Mouse (Mus musculus) intestine, embryonic 16.5 days (tissue): ENCODE results near the gene Tnip1. TPM values are rescaled to one million over a fixed set of nuclear protein-coding genes. Genes with fewer than 3 reads are reported as not detected.
A peak's percentile ranks its signal among the peaks of the same experiment; 100 is the strongest.

Experiments used
- ATAC-seq: fragments of 200-750 bp; cut with Nextera tagmentation; 2 replicates; pipeline ENCODE4 v1.8.0; 2017; ENCODE audit warnings: moderate TSS enrichment, moderate library complexity
- H3K27ac ChIP-seq: fragments of 300-500 bp; sonication (generic); 2 replicates; pipeline ENCODE4 v1.5.1; 2014; ENCODE audit warnings: mild to moderate bottlenecking, low read length
- H3K27me3 ChIP-seq: fragments of 300-500 bp; sonication (generic); replicated peaks from 2 replicates; pipeline ENCODE4 v1.6.1; 2014; ENCODE audit warnings: low read length, control low read depth, mixed read lengths; ENCODE audit not compliant: control insufficient read depth, insufficient read depth
- H3K36me3 ChIP-seq: fragments of 300-500 bp; sonication (generic); 2 replicates; pipeline ENCODE4 v1.6.1; 2014; ENCODE audit warnings: low read length, control low read depth; ENCODE audit not compliant: control insufficient read depth, insufficient read depth
- H3K4me1 ChIP-seq: fragments of 300-500 bp; sonication (generic); 2 replicates; pipeline ENCODE4 v1.6.1; 2014; ENCODE audit warnings: low read length, control low read depth, mixed read lengths; ENCODE audit not compliant: control insufficient read depth, insufficient read depth
- H3K4me2 ChIP-seq: fragments of 300-500 bp; sonication (generic); 2 replicates; pipeline ENCODE4 v1.6.1; 2014; ENCODE audit warnings: low read depth, low read length, control low read depth
- H3K4me3 ChIP-seq: fragments of 300-500 bp; sonication (generic); 2 replicates; pipeline ENCODE4 v1.5.1; 2014; ENCODE audit warnings: mild to moderate bottlenecking, low read length
- H3K9ac ChIP-seq: fragments of 300-500 bp; sonication (generic); 2 replicates; pipeline ENCODE4 v1.6.1; 2014; ENCODE audit warnings: low read depth, low read length
- H3K9me3 ChIP-seq: fragments of 300-500 bp; sonication (generic); 2 replicates; pipeline ENCODE4 v1.6.1; 2016; ENCODE audit warnings: low read length, control low read depth; ENCODE audit not compliant: control insufficient read depth
- WGBS: fragments of 180-500 bp; shearing (Covaris S2); extraction: QIAGEN DNeasy Blood & Tissue Kit; methylation state at CpG from one replicate; pipeline ENCODE4 v1.1.7; 2014; 5-methylcytosine and 5-hydroxymethylcytosine counted together
- polyA plus RNA-seq: library from polyadenylated mRNA; unstranded; fragments of >200 nt; fragmentation: Nextera tagmentation; extraction: Ambion mirVana; gene quantifications from 2 replicates; pipeline ENCODE4 v1.2.1, GENCODE M21; 2015

Gene Tnip1
- polyA plus RNA-seq, 1 experiment from 2014 or later = 27.2 TPM

DNA sequence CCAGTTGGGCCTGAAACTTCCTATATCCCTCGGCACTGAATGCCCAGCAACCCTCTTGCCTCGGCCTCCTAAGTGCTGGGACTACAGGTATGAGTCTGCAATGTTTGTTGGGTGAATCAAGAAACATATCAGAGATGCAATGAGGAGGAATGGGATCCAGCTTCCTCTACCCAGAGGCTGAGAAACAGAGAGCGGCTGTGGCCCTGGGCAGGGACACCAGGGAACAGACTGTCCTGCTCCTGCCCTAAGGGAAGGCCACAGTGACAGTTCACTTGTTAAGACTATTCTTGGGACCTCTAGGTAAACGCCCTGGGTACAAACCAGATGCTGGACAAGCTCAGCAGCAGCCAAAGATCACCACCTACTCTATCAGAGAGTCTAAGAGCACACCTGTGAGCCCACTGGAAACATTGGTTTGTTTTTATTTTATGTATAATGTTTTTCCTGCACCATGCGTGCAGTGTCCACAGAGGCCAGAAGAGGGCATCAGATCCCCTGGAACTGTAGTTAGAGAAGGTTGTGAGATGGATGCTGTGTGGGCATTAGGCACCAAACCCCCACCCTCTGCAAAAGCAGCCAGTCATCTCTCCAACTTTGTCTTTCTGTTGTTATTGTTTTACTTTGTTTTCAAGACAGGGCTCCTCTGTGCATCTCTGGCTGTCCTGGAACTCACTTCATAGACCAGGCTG is 31.2 kb downstream of the Tnip1 start:
- H3K36me3 ChIP-seq = peaks cover 28% of the 10 kb centered on the region
- 67% methylated on average over 5 of the region's 5 CpGs for WGBS

DNA sequence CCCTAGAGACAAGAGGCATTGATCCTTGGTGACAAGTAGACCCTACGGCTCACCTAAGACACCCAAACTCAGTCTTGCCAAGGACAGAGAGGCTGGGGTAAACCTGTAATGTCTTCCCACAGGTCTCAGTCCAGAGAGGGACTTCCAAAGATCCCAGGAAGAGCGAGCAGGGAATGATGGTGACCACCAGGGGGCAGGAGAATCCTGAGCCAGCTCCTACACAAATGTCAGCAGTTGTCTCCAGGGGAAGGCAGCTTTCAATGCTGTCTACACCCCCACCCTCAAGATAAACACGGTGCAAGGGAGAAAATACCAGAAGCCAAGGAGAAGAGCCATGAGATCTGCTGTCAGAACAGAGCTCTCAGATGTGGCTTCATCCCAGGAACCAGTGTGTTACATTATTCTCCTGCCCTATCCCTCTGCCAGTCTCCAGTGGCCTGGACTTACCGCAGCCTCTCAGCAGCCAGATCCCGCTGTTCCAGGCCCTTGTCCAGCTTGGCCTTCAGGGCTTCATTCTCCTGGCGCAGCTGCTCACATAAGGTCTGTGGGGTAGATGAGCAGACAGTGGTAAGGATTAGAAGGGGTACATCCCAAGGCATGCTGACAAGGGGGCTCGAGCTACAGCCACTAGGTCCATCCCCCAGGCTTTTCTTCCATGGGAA is 32.3 kb downstream of the Tnip1 start:
- WGBS = 68% methylated on average over 7 of the region's 7 CpGs
- Histone ChIP-seq H3K9me3 (no peaks in the 10 kb centered on the region), H3K36me3 (peaks cover 36% of the 10 kb centered on the region), H3K27me3 (no peaks in the 10 kb centered on the region), H3K9ac (no peak overlapping the region), H3K27ac (no peak overlapping the region), H3K4me3 (no peak overlapping the region), H3K4me1 (0 out of 2 replicates have a peak, but pooled peaks cover under 1% of the 10 kb centered on the region), H3K4me2 (no peak overlapping the region)
- peak; percentile 19; the same call in 1 of the 2 replicates for ATAC-seq

More for the DNA sequence above, 31.2 kb downstream of the Tnip1 start:
- no peaks in the 10 kb centered on the region for H3K27me3 ChIP-seq
- no peak for ATAC-seq
- H3K9me3 ChIP-seq = no peaks in the 10 kb centered on the region
- no peak overlapping the region for H3K9ac ChIP-seq
- no peak overlapping the region for H3K4me2 ChIP-seq
- peaks cover 11% of the 10 kb centered on the region for H3K4me1 ChIP-seq
- no peak overlapping the region for H3K27ac ChIP-seq
- no peak overlapping the region for H3K4me3 ChIP-seq

DNA sequence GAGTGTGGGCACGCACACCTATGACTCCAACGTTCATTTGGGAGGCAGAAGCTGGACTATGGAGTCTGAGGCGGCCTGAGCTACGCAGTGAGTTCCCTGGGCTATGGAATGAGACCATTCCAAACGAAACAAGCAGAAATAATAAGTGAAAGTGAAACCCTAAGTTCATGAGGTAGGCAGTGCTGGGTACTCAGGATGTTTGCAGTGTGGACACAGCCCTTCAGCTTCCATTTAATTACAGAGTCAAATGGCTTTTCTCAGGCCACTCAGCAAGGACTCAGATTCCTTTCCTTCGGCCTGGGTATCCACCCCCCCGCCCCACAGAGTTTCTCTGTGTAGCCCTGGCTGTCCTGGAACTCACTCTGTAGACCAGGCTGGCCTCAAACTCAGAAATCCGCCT is 33.0 kb downstream of the Tnip1 start:
- H3K36me3 ChIP-seq = peaks cover 36% of the 10 kb centered on the region

DNA sequence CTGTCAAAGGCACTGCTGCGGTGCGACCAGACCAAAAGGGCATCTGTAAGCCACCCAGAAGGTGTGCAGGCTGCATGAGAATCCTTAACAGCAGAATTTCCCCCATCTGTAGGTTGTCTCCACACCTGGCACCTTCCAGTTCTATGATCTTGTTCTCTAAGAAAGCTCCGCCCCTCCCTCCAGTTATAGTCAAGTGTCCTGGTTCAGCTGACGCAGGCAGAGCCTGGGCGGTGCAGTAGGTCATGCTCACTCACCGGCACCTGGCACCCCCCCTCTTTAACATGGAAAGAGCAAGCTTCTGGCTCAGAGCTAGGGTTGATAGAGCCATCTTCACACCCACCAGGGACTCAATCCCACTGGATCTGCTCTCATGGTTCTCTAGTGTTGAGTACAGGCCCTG is 33.4 kb downstream of the Tnip1 start:
- WGBS = 88% methylated on average over 6 of the region's 6 CpGs
- no peaks in the 10 kb centered on the region for H3K9me3 ChIP-seq
- no peaks in the 10 kb centered on the region for H3K27me3 ChIP-seq
- H3K4me1 ChIP-seq = no peaks in the 10 kb centered on the region
- no peak for ATAC-seq
- no peak overlapping the region for H3K4me2 ChIP-seq
- no peak overlapping the region for H3K4me3 ChIP-seq
- H3K36me3 ChIP-seq = peaks cover 35% of the 10 kb centered on the region
- no peak overlapping the region for H3K9ac ChIP-seq
- no peak overlapping the region for H3K27ac ChIP-seq

More for the DNA sequence above, 33.0 kb downstream of the Tnip1 start:
- Histone ChIP-seq H3K27ac (no peak overlapping the region), H3K4me2 (no peak overlapping the region), H3K9ac (no peak overlapping the region), H3K4me3 (no peak overlapping the region), H3K27me3 (no peaks in the 10 kb centered on the region), H3K4me1 (no peaks in the 10 kb centered on the region), H3K9me3 (no peaks in the 10 kb centered on the region)
- no peak for ATAC-seq
- 89% methylated on average over 8 of the region's 8 CpGs for whole genome bisulfite sequencing

DNA sequence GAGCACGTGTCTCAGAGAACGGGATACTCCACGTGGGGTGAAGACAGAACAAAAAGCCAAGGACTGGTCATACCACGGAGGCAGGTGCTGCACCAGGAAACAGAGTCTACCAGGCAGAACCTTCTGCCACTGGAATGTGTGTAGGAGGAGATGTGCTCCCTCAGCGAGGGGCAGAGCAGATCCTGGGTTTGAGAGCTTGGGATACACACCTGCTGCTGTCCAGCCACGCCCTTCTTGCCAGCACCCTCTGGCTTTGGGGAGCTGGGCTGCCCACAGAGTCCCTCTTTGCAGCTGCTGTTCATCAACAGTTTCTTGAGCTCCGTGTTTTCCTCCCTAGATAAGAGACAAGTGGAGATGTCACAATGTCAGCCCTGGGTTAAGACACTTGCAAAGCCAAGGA is 33.8 kb downstream of the Tnip1 start:
- Histone ChIP-seq H3K27ac (no peak overlapping the region), H3K9me3 (no peaks in the 10 kb centered on the region), H3K36me3 (peaks cover 32% of the 10 kb centered on the region), H3K9ac (no peak overlapping the region), H3K27me3 (no peaks in the 10 kb centered on the region), H3K4me1 (no peaks in the 10 kb centered on the region), H3K4me2 (no peak overlapping the region), H3K4me3 (no peak overlapping the region)
- ATAC-seq = no peak
- 91% methylated on average over 7 of the region's 7 CpGs for WGBS

DNA sequence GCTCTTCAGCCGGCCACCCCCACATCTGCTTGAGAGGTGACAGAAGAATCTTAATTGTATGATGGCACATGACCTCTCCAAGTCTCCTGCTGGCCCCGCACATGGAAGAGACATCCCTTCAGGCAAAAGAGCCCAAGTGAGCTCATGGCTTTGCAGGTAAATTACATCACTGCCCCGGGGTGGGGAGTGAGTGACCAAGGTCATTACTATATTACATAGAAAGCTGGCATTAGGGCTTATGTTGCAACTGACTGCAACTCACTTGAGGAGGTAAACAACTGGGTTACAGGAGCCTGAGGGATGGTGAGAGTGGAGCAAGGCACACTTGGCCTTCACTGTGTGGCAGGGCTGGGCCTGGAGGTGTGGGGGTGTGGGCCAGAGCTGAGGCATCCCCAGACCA is 34.5 kb downstream of the Tnip1 start:
- Histone ChIP-seq H3K4me2 (no peak overlapping the region), H3K9ac (no peak overlapping the region), H3K36me3 (peaks cover 33% of the 10 kb centered on the region), H3K4me3 (no peak overlapping the region), H3K27me3 (no peaks in the 10 kb centered on the region), H3K4me1 (no peaks in the 10 kb centered on the region), H3K27ac (no peak overlapping the region), H3K9me3 (no peaks in the 10 kb centered on the region)
- no peak for ATAC-seq
- 92% methylated on average over 3 of the region's 3 CpGs for WGBS

DNA sequence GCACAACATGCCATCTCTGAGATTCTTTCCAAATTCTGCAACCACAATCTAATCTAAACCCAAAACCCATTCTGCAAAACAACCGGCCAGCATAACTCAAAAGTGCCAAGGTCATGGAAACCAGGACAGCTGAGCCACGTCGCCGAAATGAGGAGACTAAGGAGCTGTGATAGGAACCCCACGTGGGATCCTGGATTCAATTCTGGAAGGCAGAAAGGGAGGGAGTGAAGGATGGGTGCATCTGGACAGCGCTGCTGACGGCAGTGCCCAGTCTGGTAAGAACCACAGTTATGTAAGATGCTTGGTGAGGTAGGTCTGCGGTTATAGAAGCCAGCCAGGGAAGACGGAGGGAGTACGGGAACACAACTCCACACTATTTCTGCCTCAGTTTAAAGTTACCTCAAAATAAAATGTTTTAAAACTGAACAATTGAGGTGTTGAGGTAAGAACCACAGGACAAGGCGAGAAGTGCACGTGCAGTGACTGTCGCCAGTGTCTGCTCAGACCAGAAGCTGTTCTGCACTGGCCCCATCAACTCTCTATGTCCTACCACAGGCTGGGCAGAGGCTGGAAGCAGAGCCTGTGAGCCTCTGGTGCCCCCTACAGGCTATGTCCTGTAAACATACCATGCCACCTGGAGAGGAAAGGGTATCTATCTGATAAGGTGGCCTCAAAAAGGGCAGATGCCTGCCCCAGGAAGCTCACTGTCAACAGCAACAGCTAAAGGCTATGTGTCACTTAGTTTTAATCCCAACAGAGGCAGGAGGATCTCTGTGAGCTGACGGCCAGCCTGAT is 35.2 kb downstream of the Tnip1 start:
- peaks cover 36% of the 10 kb centered on the region for H3K36me3 ChIP-seq
- H3K27me3 ChIP-seq = no peaks in the 10 kb centered on the region
- no peaks in the 10 kb centered on the region for H3K4me1 ChIP-seq
- H3K9ac ChIP-seq = no peak overlapping the region
- no peaks in the 10 kb centered on the region for H3K9me3 ChIP-seq
- peak; percentile 54 for ATAC-seq
- WGBS = 79% methylated on average over 14 of the region's 14 CpGs
- H3K4me2 ChIP-seq = no peak overlapping the region
- H3K4me3 ChIP-seq = no peak overlapping the region
- no peak overlapping the region for H3K27ac ChIP-seq

DNA sequence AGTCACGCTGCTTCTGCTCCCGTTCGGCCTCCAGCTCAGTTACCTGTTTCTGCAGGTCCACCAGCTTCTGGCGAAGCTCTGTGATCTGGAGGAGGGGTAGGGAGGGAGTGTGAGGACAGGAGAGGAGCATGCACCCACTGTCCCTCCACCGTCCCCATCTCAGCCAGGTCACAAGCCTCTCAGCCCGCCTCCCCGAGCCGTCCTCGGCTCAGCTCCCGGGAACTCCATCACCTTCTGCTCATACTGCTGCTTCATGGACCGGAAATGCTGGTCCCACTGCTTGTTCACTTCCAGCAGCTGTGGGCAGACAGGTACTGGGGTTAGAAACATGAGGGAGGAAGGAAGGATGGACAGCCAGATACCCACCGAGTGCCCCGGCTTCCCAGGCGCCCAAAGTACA is 38.6 kb downstream of the Tnip1 start:
- no peak for ATAC-seq
- Histone ChIP-seq H3K27ac (no peak overlapping the region), H3K9ac (0 out of 2 replicates have a peak overlapping the region, but pooled peaks have one; percentile 15), H3K9me3 (no peaks in the 10 kb centered on the region), H3K4me2 (no peak overlapping the region), H3K4me3 (no peak overlapping the region), H3K4me1 (peaks cover 15% of the 10 kb centered on the region), H3K27me3 (no peaks in the 10 kb centered on the region), H3K36me3 (peaks cover 20% of the 10 kb centered on the region)
- 86% methylated on average over 14 of the region's 14 CpGs for WGBS

DNA sequence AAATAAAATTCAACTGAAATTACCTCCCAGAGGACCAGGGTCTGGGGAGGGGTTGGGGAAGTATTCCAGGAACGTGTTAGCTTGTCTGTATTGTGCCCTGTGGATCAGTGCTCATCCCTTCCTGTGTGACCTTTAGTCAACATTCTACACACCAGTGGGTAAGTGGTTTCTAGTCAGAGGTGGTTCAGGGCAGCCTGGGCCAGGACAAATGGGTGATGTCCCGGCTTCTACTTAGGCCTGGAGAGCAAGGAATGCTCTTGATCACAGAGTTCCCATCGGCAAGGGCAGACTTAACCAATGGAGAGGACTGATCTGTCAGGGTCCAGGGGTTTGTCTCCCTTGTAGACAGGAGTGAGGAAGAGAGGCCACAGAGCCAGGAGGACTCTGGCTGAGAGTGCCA is 40.2 kb downstream of the Tnip1 start:
- H3K27ac ChIP-seq = no peak overlapping the region
- H3K36me3 ChIP-seq = peaks cover 22% of the 10 kb centered on the region
- H3K4me2 ChIP-seq = no peak overlapping the region
- no peak overlapping the region for H3K4me3 ChIP-seq
- peaks cover 15% of the 10 kb centered on the region for H3K4me1 ChIP-seq
- H3K9me3 ChIP-seq = no peaks in the 10 kb centered on the region
- no peak overlapping the region for H3K9ac ChIP-seq
- no peaks in the 10 kb centered on the region for H3K27me3 ChIP-seq
- ATAC-seq = no peak
- 92% methylated on average over 3 of the region's 3 CpGs for WGBS
